Mouse (Mus musculus) hindbrain, embryonic 14.5 days (tissue): ENCODE measurements around the gene Irgm2. TPM values are rescaled to one million over a fixed set of nuclear protein-coding genes. Genes with fewer than 3 reads are reported as not detected.

ENCODE experiments used
- ATAC-seq: fragments of 200-750 bp; cut with Nextera tagmentation; 2 replicates; pipeline ENCODE4 v1.8.0; 2017; ENCODE audit warnings: moderate number of reproducible peaks, mild to moderate bottlenecking, moderate TSS enrichment, moderate library complexity; ENCODE audit not compliant: low FRiP score
- DNase-seq: peaks from one replicate; pipeline ENCODE4 v3.0.0-alpha.2; 2015; ENCODE audit warnings: low spot score
- H3K27ac ChIP-seq: fragments of 300-500 bp; sonication (generic); 2 replicates; pipeline ENCODE4 v1.5.1; 2014; ENCODE audit warnings: mild to moderate bottlenecking, moderate library complexity
- H3K27me3 ChIP-seq: fragments of 300-500 bp; sonication (generic); 2 replicates; pipeline ENCODE4 v1.6.1; 2014; ENCODE audit warnings: mild to moderate bottlenecking, low read length, mixed read lengths; ENCODE audit not compliant: control insufficient read depth, insufficient read depth
- H3K36me3 ChIP-seq: fragments of 300-500 bp; sonication (generic); replicated peaks from 2 replicates; pipeline ENCODE4 v1.6.1; 2014; ENCODE audit not compliant: control insufficient read depth, insufficient read depth
- H3K4me1 ChIP-seq: fragments of 300-500 bp; sonication (generic); replicated peaks from 2 replicates; pipeline ENCODE4 v1.6.1; 2014; ENCODE audit warnings: antibody characterized with exemption, low read length, mixed read lengths; ENCODE audit not compliant: control insufficient read depth, insufficient read depth
- H3K4me2 ChIP-seq: fragments of 300-500 bp; sonication (generic); replicated peaks from 2 replicates; pipeline ENCODE4 v1.6.1; 2014; ENCODE audit warnings: mild to moderate bottlenecking, moderate library complexity
- H3K4me3 ChIP-seq: fragments of 300-500 bp; sonication (generic); replicated peaks from 2 replicates; pipeline ENCODE4 v1.5.1; 2014; ENCODE audit warnings: mild to moderate bottlenecking, low read length
- H3K9ac ChIP-seq: fragments of 300-500 bp; sonication (generic); 2 replicates; pipeline ENCODE4 v1.6.1; 2014
- H3K9me3 ChIP-seq: fragments of 300-500 bp; sonication (generic); 2 replicates; pipeline ENCODE4 v1.6.1; 2016; ENCODE audit warnings: low read length; ENCODE audit not compliant: control insufficient read depth
- WGBS: fragments of 180-500 bp; shearing (Covaris S2); extraction: QIAGEN DNeasy Blood & Tissue Kit; methylation state at CpG from one replicate; pipeline ENCODE4 v1.1.7; 2014; 5-methylcytosine and 5-hydroxymethylcytosine counted together
- polyA plus RNA-seq: library from polyadenylated mRNA; unstranded; fragments of >200 nt; fragmentation: Nextera tagmentation; extraction: Ambion mirVana; gene quantifications from 2 replicates; pipeline ENCODE4 v1.2.1, GENCODE M21; 2014

The Irgm2 gene
- polyA plus RNA-seq, 1 experiment from 2014 or later = 1.4 TPM

- Histone ChIP-seq H3K4me3 (no peak overlapping the region), H3K36me3 (no peaks in the 10 kb centered on the region), H3K4me1 (no peaks in the 10 kb centered on the region), H3K9me3 (no peaks in the 10 kb centered on the region), H3K4me2 (no peak overlapping the region), H3K9ac (no peak overlapping the region), H3K27ac (no peak overlapping the region), H3K27me3 (no peaks in the 10 kb centered on the region)
- 48% methylated on average over 4 of the region's 4 CpGs for WGBS
- ATAC-seq = no peak
- no peak for DNase-seq
Measured at GRCm38 (mm10) chr11:58247294-58247693, 47.9 kb downstream of the Irgm2 start.

- Histone ChIP-seq H3K9ac (no peak overlapping the region), H3K4me2 (no peak overlapping the region), H3K9me3 (no peaks in the 10 kb centered on the region), H3K4me1 (no peaks in the 10 kb centered on the region), H3K27ac (no peak overlapping the region), H3K36me3 (no peaks in the 10 kb centered on the region), H3K4me3 (no peak overlapping the region), H3K27me3 (no peaks in the 10 kb centered on the region)
- ATAC-seq = no peak
- WGBS = 89% methylated on average over 7 of the region's 7 CpGs
- no peak for DNase-seq
Measured at GRCm38 (mm10) chr11:58249203-58249981, 50.0 kb downstream of the Irgm2 start.

- ATAC-seq (no peak), DNase-seq (no peak)
- Histone ChIP-seq H3K9me3 (no peaks in the 10 kb centered on the region), H3K36me3 (no peaks in the 10 kb centered on the region), H3K9ac (no peak overlapping the region), H3K27me3 (no peaks in the 10 kb centered on the region), H3K4me3 (no peak overlapping the region), H3K27ac (no peak overlapping the region), H3K4me2 (no peak overlapping the region), H3K4me1 (no peaks in the 10 kb centered on the region)
- 79% methylated on average over 5 of the region's 5 CpGs for WGBS
Measured at GRCm38 (mm10) chr11:58250550-58250949, 51.1 kb downstream of the Irgm2 start.

GRCm38 (mm10) chr11:58254411-58254810, 55.0 kb downstream of the Irgm2 start:
- no peak overlapping the region for H3K27ac ChIP-seq
- H3K9ac ChIP-seq = no peak overlapping the region
- no peaks in the 10 kb centered on the region for H3K27me3 ChIP-seq
- DNase-seq (no peak), ATAC-seq (no peak)
- no peaks in the 10 kb centered on the region for H3K4me1 ChIP-seq
- WGBS = 96% methylated on average over 3 of the region's 3 CpGs
- H3K9me3 ChIP-seq = no peaks in the 10 kb centered on the region
- H3K4me2 ChIP-seq = no peak overlapping the region
- H3K4me3 ChIP-seq = no peak overlapping the region
- H3K36me3 ChIP-seq = no peaks in the 10 kb centered on the region

- Histone ChIP-seq H3K9me3 (no peaks in the 10 kb centered on the region), H3K27me3 (no peaks in the 10 kb centered on the region), H3K36me3 (no peaks in the 10 kb centered on the region), H3K4me2 (no peak overlapping the region), H3K27ac (no peak overlapping the region), H3K9ac (no peak overlapping the region), H3K4me1 (no peaks in the 10 kb centered on the region), H3K4me3 (no peak overlapping the region)
- ATAC-seq = no peak
- DNase-seq = no peak
- 86% methylated on average over 5 of the region's 5 CpGs for WGBS
Measured at GRCm38 (mm10) chr11:58257816-58258215, 58.4 kb downstream of the Irgm2 start.

GRCm38 (mm10) chr11:58260156-58260555, 60.7 kb downstream of the Irgm2 start:
- no peak overlapping the region for H3K27ac ChIP-seq
- no peaks in the 10 kb centered on the region for H3K4me1 ChIP-seq
- H3K9ac ChIP-seq = no peak overlapping the region
- DNase-seq (no peak), ATAC-seq (no peak)
- no peaks in the 10 kb centered on the region for H3K9me3 ChIP-seq
- WGBS = 96% methylated on average over 4 of the region's 4 CpGs
- H3K4me2 ChIP-seq = no peak overlapping the region
- H3K4me3 ChIP-seq = no peak overlapping the region
- no peaks in the 10 kb centered on the region for H3K27me3 ChIP-seq
- no peaks in the 10 kb centered on the region for H3K36me3 ChIP-seq

- Histone ChIP-seq H3K36me3 (no peaks in the 10 kb centered on the region), H3K27ac (no peak overlapping the region), H3K4me1 (no peaks in the 10 kb centered on the region), H3K4me2 (no peak overlapping the region), H3K27me3 (no peaks in the 10 kb centered on the region), H3K4me3 (no peak overlapping the region), H3K9ac (no peak overlapping the region), H3K9me3 (no peaks in the 10 kb centered on the region)
- 93% methylated on average over 4 of the region's 4 CpGs for WGBS
- ATAC-seq = no peak
- no peak for DNase-seq
Measured at GRCm38 (mm10) chr11:58261826-58262225, 62.4 kb downstream of the Irgm2 start.

GRCm38 (mm10) chr11:58262336-58262735, 62.9 kb downstream of the Irgm2 start:
- Histone ChIP-seq H3K4me1 (no peaks in the 10 kb centered on the region), H3K9me3 (no peaks in the 10 kb centered on the region), H3K9ac (no peak overlapping the region), H3K36me3 (no peaks in the 10 kb centered on the region), H3K27ac (no peak overlapping the region), H3K4me2 (no peak overlapping the region), H3K4me3 (no peak overlapping the region), H3K27me3 (no peaks in the 10 kb centered on the region)
- DNase-seq (no peak), ATAC-seq (no peak)
- 97% methylated on average over 3 of the region's 3 CpGs for WGBS

GRCm38 (mm10) chr11:58263516-58263915, 64.1 kb downstream of the Irgm2 start:
- Histone ChIP-seq H3K27me3 (no peaks in the 10 kb centered on the region), H3K4me1 (no peaks in the 10 kb centered on the region), H3K9me3 (no peaks in the 10 kb centered on the region), H3K4me3 (no peak overlapping the region), H3K36me3 (no peaks in the 10 kb centered on the region), H3K4me2 (no peak overlapping the region), H3K27ac (no peak overlapping the region), H3K9ac (no peak overlapping the region)
- ATAC-seq = no peak
- WGBS = 75% methylated on average over 2 of the region's 2 CpGs
- no peak for DNase-seq

- DNase-seq (no peak), ATAC-seq (no peak)
- WGBS = 92% methylated on average over 9 of the region's 9 CpGs
Measured at GRCm38 (mm10) chr11:58264546-58264945, 65.1 kb downstream of the Irgm2 start.

More at GRCm38 (mm10) chr11:58264546-58264945, 65.1 kb downstream of the Irgm2 start:
- no peak overlapping the region for H3K27ac ChIP-seq
- H3K27me3 ChIP-seq = no peaks in the 10 kb centered on the region
- no peak overlapping the region for H3K4me3 ChIP-seq
- H3K4me1 ChIP-seq = no peaks in the 10 kb centered on the region
- H3K36me3 ChIP-seq = no peaks in the 10 kb centered on the region
- no peaks in the 10 kb centered on the region for H3K9me3 ChIP-seq
- no peak overlapping the region for H3K9ac ChIP-seq
- no peak overlapping the region for H3K4me2 ChIP-seq
